Mouse (Mus musculus): ENCODE data around the gene Efcab7.

Gene Efcab7

GRCm38 (mm10) chr4:99829094-99830073 is at the start of gene Efcab7:
Gene Efcab7 (plus strand): TSS chr4:99829198.
- peak; percentile 81 for DNase-seq

- no peak for DNase-seq
Measured at GRCm38 (mm10) chr4:99792365-99792764, 36.6 kb upstream of the Efcab7 start.

GRCm38 (mm10) chr4:99816697-99817460 is 12.1 kb upstream of the Efcab7 start:
- no peak for DNase-seq

DNA sequence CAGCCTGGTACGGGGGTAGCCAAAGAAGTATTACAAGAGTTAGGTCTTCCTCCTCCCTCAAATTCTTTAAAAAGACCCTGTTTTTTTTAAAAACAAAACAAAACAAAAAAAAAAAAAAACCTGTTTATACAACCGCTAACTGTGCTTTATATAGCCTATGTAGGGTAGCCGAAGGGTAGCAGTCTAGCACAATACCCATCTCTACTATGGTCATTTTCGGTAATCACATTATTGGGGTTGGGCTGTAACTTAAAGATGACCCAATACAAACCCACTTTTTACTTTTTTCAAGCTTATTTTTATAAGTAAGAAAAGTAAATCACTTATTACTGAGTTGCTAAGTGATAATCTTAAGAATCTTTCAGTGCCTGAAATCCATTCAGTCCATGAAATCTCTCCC is 661 bp upstream of the Efcab7 start:
- DNase-seq, result no peak

DNA sequence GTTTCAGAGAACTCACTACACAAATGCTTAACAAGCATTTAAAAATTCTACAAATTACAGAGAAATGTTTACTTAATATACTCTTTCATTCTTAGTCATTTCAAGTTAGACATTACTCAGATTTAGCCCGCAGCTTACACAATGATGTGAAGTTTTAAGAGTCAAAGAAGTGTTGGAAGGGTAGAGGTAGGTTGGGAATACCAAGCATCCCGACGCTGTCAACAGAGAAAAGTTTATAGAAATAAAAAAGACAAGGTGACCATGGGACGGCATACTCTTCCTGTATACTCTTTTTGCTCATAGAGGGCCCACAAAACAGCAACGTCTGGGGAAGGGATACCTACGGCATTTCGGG is 282 bp upstream of the Efcab7 start:
- no peak for DNase-seq

GRCm38 (mm10) chr4:99881882-99882281 is 52.9 kb downstream of the Efcab7 start:
- DNase-seq, result peak; percentile 17

DNA sequence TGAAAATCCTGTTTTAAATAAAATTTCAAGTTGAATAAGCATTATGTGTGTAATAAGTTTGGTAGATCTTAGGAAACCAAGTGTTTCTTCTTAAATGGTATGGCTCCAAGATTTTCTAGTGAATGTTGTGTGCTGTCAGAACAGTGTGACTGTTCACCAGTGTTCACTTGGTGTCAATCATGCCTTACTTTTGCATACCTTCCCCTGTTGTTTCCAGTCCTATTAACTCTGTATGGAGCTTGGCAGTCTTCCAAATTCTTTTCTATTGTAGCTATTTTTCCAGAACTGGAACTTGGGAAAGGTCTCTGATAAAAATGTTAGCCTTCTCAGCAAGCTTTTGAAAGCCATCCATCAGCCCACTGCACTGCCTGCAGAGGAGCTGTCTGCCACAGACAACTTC is 53.4 kb downstream of the Efcab7 start:
- no peak for DNase-seq

DNA sequence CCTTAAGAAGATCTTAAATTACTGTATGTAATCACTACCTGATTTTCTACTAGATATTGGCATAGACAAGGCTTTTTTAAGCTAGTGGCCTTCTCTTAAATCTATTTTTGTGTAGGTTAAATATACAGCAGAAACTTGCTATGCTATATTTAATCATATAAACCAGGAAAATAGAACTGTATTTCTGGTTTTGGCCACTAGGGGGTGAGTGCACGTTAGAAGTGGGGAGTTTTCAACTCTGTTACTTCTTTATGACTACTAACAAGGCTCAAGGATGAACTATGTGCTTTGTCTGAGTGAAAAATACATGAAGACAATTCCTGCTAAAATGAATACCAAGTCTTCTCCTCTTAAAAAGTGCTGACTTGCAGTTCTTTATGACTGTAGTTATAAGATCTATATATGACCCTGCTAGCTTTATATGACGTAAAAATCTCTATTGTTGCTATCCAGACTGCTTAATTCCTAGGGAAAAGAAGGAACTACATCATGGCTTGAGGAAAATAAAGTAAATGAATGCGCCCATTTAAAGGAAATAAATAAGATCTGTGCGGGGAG is 85.0 kb downstream of the Efcab7 start:
- DNase-seq, result no peak

- DNase-seq, result no peak
Measured at GRCm38 (mm10) chr4:99926380-99926779, 97.4 kb downstream of the Efcab7 start.

DNA sequence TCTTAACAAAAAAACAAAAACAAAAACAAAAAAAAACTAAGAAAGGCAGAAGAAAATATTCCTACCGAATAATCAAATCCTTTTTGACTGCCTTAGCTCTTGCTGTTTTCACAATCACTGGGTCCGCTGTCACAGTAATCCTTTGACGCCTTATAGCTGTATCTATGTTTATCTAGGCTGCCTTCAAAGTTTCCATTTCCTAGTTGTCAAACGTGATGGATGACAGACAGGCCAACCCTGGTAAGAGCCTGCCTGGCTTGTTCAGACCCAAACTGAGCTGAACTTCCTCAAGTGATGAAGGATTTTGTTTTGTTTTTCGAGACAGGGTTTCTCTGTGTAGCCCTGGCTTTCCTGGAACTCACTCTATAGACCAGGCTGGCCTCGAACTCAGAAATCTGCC is 99.5 kb downstream of the Efcab7 start:
- DNase-seq, result no peak

GRCm38 (mm10) chr4:99929149-99929612 is 100.2 kb downstream of the Efcab7 start, which contains the start of gene Pgm1:
Gene Pgm1 (plus strand): TSS chr4:99929414.
- DNase-seq, result peak; percentile 61

DNA sequence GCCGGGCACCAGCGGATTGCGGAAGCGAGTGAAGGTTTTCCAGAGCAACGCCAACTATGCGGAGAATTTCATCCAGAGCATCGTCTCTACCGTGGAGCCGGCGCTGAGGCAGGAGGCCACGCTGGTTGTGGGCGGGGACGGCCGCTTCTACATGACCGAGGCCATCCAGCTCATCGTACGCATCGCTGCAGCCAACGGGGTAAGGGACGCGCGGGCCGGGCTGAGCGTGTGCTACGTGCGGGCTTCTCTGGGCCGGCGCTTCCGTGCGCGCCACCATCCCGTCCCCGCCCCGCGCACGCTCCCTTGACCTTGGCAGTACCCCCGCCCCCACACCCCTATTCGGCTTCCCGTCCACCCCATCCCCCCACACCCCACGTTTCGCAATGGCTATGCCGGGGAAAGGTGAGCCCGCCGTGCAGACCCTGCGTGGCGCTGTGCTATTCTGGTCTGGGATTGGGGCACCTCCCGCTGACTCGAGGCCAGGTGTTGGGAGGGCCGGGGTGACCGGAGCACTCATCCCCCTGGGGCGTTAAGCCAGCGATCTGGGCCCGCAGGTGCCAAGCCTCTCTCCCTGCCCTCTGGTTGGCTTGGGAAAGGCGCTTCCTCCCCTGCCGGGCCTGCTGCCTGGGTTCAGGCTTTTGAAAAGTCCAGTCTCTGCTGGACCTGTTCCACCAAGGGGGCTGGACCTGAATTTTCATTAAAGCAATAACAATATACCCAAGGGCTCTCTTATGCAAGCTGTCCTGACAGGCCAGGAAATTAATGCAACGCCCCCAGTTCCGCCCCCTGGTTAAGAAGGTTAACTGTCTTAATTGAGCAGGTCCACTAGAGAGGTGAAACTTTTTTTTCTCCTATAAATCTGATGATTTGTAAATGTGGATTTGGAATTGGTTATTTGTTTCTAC is 100.9 kb downstream of the Efcab7 start, which contains the start of gene Itgb3bp:
TSS of gene Itgb3bp (minus strand) at position 201 of the 905 bp plus-strand sequence.
- DNase-seq, result peak; percentile 64

- DNase-seq, result no peak
Measured at GRCm38 (mm10) chr4:99930518-99931239, 101.7 kb downstream of the Efcab7 start.

GRCm38 (mm10) chr4:99931240-99931580 is 102.2 kb downstream of the Efcab7 start:
- DNase-seq, result no peak

GRCm38 (mm10) chr4:99931807-99932206 is 102.8 kb downstream of the Efcab7 start:
- DNase-seq, result no peak

- DNase-seq, result no peak
Measured at GRCm38 (mm10) chr4:99934859-99935258, 105.9 kb downstream of the Efcab7 start.

GRCm38 (mm10) chr4:99936278-99936677 is 107.3 kb downstream of the Efcab7 start:
- DNase-seq, result no peak

- DNase-seq, result no peak
Measured at GRCm38 (mm10) chr4:99939711-99940505, 110.9 kb downstream of the Efcab7 start.

- no peak for DNase-seq
Measured at GRCm38 (mm10) chr4:99941655-99942414, 112.8 kb downstream of the Efcab7 start.

- no peak for DNase-seq
Measured at GRCm38 (mm10) chr4:99944606-99945005, 115.6 kb downstream of the Efcab7 start.
